Mouse (Mus musculus): ENCODE measurements around the gene Psmc5.
A peak's percentile ranks its signal among the peaks of the same experiment; 100 is the strongest.

The Psmc5 gene

GRCm38 (mm10) chr11:106268326-106269059 is 12.5 kb downstream of the Psmc5 start:
- no peak for DNase-seq (ENCODE audit: low spot score in 2 of 2)

- no peak for DNase-seq (ENCODE audit: low spot score in 2 of 2)
These were observed 13.1 kb downstream of the Psmc5 start for GRCm38 (mm10) chr11:106269060-106269431.

GRCm38 (mm10) chr11:106271131-106271793 is 15.3 kb downstream of the Psmc5 start:
- no peak for DNase-seq (ENCODE audit: low spot score in 2 of 2)

- no peak for DNase-seq (ENCODE audit: low spot score in 2 of 2)
These were observed 16.1 kb downstream of the Psmc5 start for GRCm38 (mm10) chr11:106271794-106272643.

- peak; percentile 95 to 98 for DNase-seq (ENCODE audit: low spot score in 2 of 2)
These were observed 16.8 kb downstream of the Psmc5 start, which contains the start of gene Smarcd2 for GRCm38 (mm10) chr11:106272644-106273310. Gene Smarcd2, minus strand, starts transcription at chr11:106272972.

GRCm38 (mm10) chr11:106273311-106273684 is 17.3 kb downstream of the Psmc5 start:
- no peak for DNase-seq (ENCODE audit: low spot score in 2 of 2)

- DNase-seq (ENCODE audit: low spot score in 2 of 2), result no peak
These were observed 17.9 kb downstream of the Psmc5 start for GRCm38 (mm10) chr11:106273811-106274210.

GRCm38 (mm10) chr11:106274374-106274773 is 18.4 kb downstream of the Psmc5 start:
- DNase-seq (ENCODE audit: low spot score in 2 of 2), result no peak

- DNase-seq (ENCODE audit: low spot score in 2 of 2), result no peak
These were observed 19.0 kb downstream of the Psmc5 start for GRCm38 (mm10) chr11:106274971-106275411.

- DNase-seq (ENCODE audit: low spot score in 2 of 2), result peak; percentile 91 to 95
These were observed 20.5 kb downstream of the Psmc5 start, which contains the start of gene Tcam1 for GRCm38 (mm10) chr11:106276454-106276853. Gene Tcam1, plus strand, starts transcription at chr11:106276672.

- no peak for DNase-seq (ENCODE audit: low spot score in 2 of 2)
These were observed 26.5 kb downstream of the Psmc5 start for GRCm38 (mm10) chr11:106282452-106282851.

GRCm38 (mm10) chr11:106283371-106283770 is 27.4 kb downstream of the Psmc5 start:
- no peak for DNase-seq (ENCODE audit: low spot score in 2 of 2)

GRCm38 (mm10) chr11:106284126-106284525 is 28.2 kb downstream of the Psmc5 start:
- no peak for DNase-seq (ENCODE audit: low spot score in 2 of 2)

- no peak for DNase-seq (ENCODE audit: low spot score in 2 of 2)
These were observed 30.3 kb downstream of the Psmc5 start for GRCm38 (mm10) chr11:106286206-106286605.

- DNase-seq (ENCODE audit: low spot score in 2 of 2), result no peak
These were observed 31.0 kb downstream of the Psmc5 start for GRCm38 (mm10) chr11:106286987-106287386.

- DNase-seq (ENCODE audit: low spot score in 2 of 2), result no peak
These were observed 33.4 kb downstream of the Psmc5 start for GRCm38 (mm10) chr11:106289369-106289768.

GRCm38 (mm10) chr11:106290376-106290775 is 34.4 kb downstream of the Psmc5 start:
- no peak for DNase-seq (ENCODE audit: low spot score in 2 of 2)

GRCm38 (mm10) chr11:106291861-106292260 is 35.9 kb downstream of the Psmc5 start:
- no peak for DNase-seq (ENCODE audit: low spot score in 2 of 2)

GRCm38 (mm10) chr11:106301765-106302164 is 45.8 kb downstream of the Psmc5 start, which contains the start of gene Gh:
Gene Gh, minus strand, starts transcription at chr11:106301865.
- no peak for DNase-seq (ENCODE audit: low spot score in 2 of 2)

- peak in 1 of 2 experiments; percentile 32 for DNase-seq (ENCODE audit: low spot score in 2 of 2)
These were observed 46.7 kb downstream of the Psmc5 start for GRCm38 (mm10) chr11:106302634-106303033.

GRCm38 (mm10) chr11:106305348-106306064 is 49.6 kb downstream of the Psmc5 start:
- no peak for DNase-seq (ENCODE audit: low spot score in 2 of 2)

Measured in frontal cortex, postnatal 25 days (tissue).